Mouse (Mus musculus) heart, embryonic 10.5 days (tissue): ENCODE measurements around the gene Uchl5. TPM values are rescaled to one million over a fixed set of nuclear protein-coding genes. Genes with fewer than 3 reads are reported as not detected.

Source experiments
- DNase-seq: peaks from one replicate; pipeline ENCODE4 v3.0.0-alpha.2; 2017; ENCODE audit warnings: low spot score
- H3K27ac ChIP-seq: fragments of 300-500 bp; sonication (generic); 2 replicates; pipeline ENCODE4 v1.5.1; 2016; ENCODE audit warnings: mild to moderate bottlenecking
- H3K27me3 ChIP-seq: fragments of 300-500 bp; sonication (generic); 2 replicates; pipeline ENCODE4 v1.6.1; 2016; ENCODE audit warnings: mild to moderate bottlenecking; ENCODE audit not compliant: poor library complexity, insufficient read depth, severe bottlenecking
- H3K36me3 ChIP-seq: fragments of 300-500 bp; sonication (generic); 2 replicates; pipeline ENCODE4 v1.6.1; 2016; ENCODE audit warnings: mild to moderate bottlenecking, moderate library complexity
- H3K4me1 ChIP-seq: fragments of 300-500 bp; sonication (generic); 2 replicates; pipeline ENCODE4 v1.6.1; 2016; ENCODE audit warnings: mild to moderate bottlenecking
- H3K4me3 ChIP-seq: fragments of 300-500 bp; sonication (generic); 2 replicates; pipeline ENCODE4 v1.5.1; 2016; ENCODE audit warnings: mild to moderate bottlenecking, moderate library complexity
- H3K9me3 ChIP-seq: fragments of 300-500 bp; sonication (generic); 2 replicates; pipeline ENCODE4 v1.6.1; 2016; ENCODE audit warnings: mild to moderate bottlenecking, moderate library complexity
- WGBS: fragments of 180-500 bp; shearing (Covaris S2); methylation state at CpG from one replicate; pipeline ENCODE4 v1.1.7; 2016; 5-methylcytosine and 5-hydroxymethylcytosine counted together
- polyA plus RNA-seq: library from polyadenylated mRNA; unstranded; fragments of >200 nt; fragmentation: Nextera tagmentation; extraction: Ambion mirVana; gene quantifications from 2 replicates; pipeline ENCODE4 v1.2.1, GENCODE M21; 2016

Gene Uchl5
- polyA plus RNA-seq, 1 experiment from 2014 or later = 109 TPM

GRCm38 (mm10) chr1:143764443-143764842 is 12.6 kb upstream of the Uchl5 start:
- Histone ChIP-seq H3K4me1 (no peaks in the 10 kb centered on the region), H3K36me3 (peaks cover 34% of the 10 kb centered on the region), H3K4me3 (no peak overlapping the region), H3K9me3 (no peaks in the 10 kb centered on the region), H3K27me3 (no peaks in the 10 kb centered on the region), H3K27ac (no peak overlapping the region)
- no peak for DNase-seq
- 73% methylated on average over 1 of the region's 1 CpGs for WGBS

- no peaks in the 10 kb centered on the region for H3K27me3 ChIP-seq
- H3K9me3 ChIP-seq = no peaks in the 10 kb centered on the region
- WGBS = 76% methylated on average over 4 of the region's 4 CpGs
- no peak for DNase-seq
- no peaks in the 10 kb centered on the region for H3K4me1 ChIP-seq
- no peak overlapping the region for H3K4me3 ChIP-seq
- peaks cover 30% of the 10 kb centered on the region for H3K36me3 ChIP-seq
- H3K27ac ChIP-seq = no peak overlapping the region
Measured at GRCm38 (mm10) chr1:143765801-143766200, 11.3 kb upstream of the Uchl5 start.

- H3K27ac ChIP-seq = no peak overlapping the region
- H3K27me3 ChIP-seq = no peaks in the 10 kb centered on the region
- H3K36me3 ChIP-seq = peaks cover 25% of the 10 kb centered on the region
- no peaks in the 10 kb centered on the region for H3K9me3 ChIP-seq
- H3K4me1 ChIP-seq = no peaks in the 10 kb centered on the region
- H3K4me3 ChIP-seq = no peak overlapping the region
- WGBS = 88% methylated on average over 6 of the region's 6 CpGs
- DNase-seq = no peak
Measured at GRCm38 (mm10) chr1:143766238-143766637, 10.8 kb upstream of the Uchl5 start.

GRCm38 (mm10) chr1:143770444-143771109 is 6.5 kb upstream of the Uchl5 start:
- Histone ChIP-seq H3K4me1 (peaks cover 7% of the 10 kb centered on the region; the same call in 1 of the 2 replicates), H3K27ac (no peak overlapping the region), H3K4me3 (no peak overlapping the region), H3K9me3 (no peaks in the 10 kb centered on the region), H3K36me3 (peaks cover 20% of the 10 kb centered on the region), H3K27me3 (no peaks in the 10 kb centered on the region)
- no peak for DNase-seq
- 82% methylated on average over 20 of the region's 20 CpGs for WGBS

- no peak for DNase-seq
- WGBS = 64% methylated on average over 7 of the region's 7 CpGs
- Histone ChIP-seq H3K9me3 (no peaks in the 10 kb centered on the region), H3K27me3 (no peaks in the 10 kb centered on the region), H3K4me3 (no peak overlapping the region), H3K36me3 (peaks cover 8% of the 10 kb centered on the region; the same call in 1 of the 2 replicates), H3K27ac (no peak overlapping the region), H3K4me1 (peaks cover 7% of the 10 kb centered on the region; the same call in 1 of the 2 replicates)
Measured at GRCm38 (mm10) chr1:143773082-143773481, 4.0 kb upstream of the Uchl5 start.

GRCm38 (mm10) chr1:143773909-143774308 is 3.2 kb upstream of the Uchl5 start:
- Histone ChIP-seq H3K9me3 (no peaks in the 10 kb centered on the region), H3K4me3 (no peak overlapping the region), H3K36me3 (peaks cover 8% of the 10 kb centered on the region; the same call in 1 of the 2 replicates), H3K27ac (no peak overlapping the region), H3K27me3 (no peaks in the 10 kb centered on the region), H3K4me1 (peaks cover 7% of the 10 kb centered on the region; the same call in 1 of the 2 replicates)
- 28% methylated on average over 6 of the region's 6 CpGs for WGBS
- DNase-seq = no peak

- peak; percentile 83 for DNase-seq
- no peaks in the 10 kb centered on the region for H3K27me3 ChIP-seq
- H3K9me3 ChIP-seq = no peaks in the 10 kb centered on the region
- peaks cover 3% of the 10 kb centered on the region; the same call in 1 of the 2 replicates for H3K36me3 ChIP-seq
- peak overlapping the region; percentile 93 for H3K27ac ChIP-seq
- H3K4me3 ChIP-seq = peak overlapping the region; percentile 90
- H3K4me1 ChIP-seq = peaks cover 7% of the 10 kb centered on the region; the same call in 1 of the 2 replicates
- WGBS = under 1% methylated on average over 39 of the region's 39 CpGs
Measured at GRCm38 (mm10) chr1:143777558-143778218, 616 bp downstream of the Uchl5 start.

- Histone ChIP-seq H3K4me3 (no peak overlapping the region), H3K36me3 (peaks cover 10% of the 10 kb centered on the region), H3K9me3 (no peaks in the 10 kb centered on the region), H3K27ac (no peak overlapping the region), H3K4me1 (no peaks in the 10 kb centered on the region), H3K27me3 (no peaks in the 10 kb centered on the region)
- 72% methylated on average over 2 of the region's 2 CpGs for WGBS
- no peak for DNase-seq
Measured at GRCm38 (mm10) chr1:143788584-143789227, 11.6 kb downstream of the Uchl5 start.

- Histone ChIP-seq H3K27ac (no peak overlapping the region), H3K9me3 (no peaks in the 10 kb centered on the region), H3K4me1 (no peaks in the 10 kb centered on the region), H3K36me3 (peaks cover 20% of the 10 kb centered on the region), H3K4me3 (no peak overlapping the region), H3K27me3 (no peaks in the 10 kb centered on the region)
- 42% methylated on average over 4 of the region's 4 CpGs for whole genome bisulfite sequencing
- no peak for DNase-seq
Measured at GRCm38 (mm10) chr1:143803537-143803936, 26.5 kb downstream of the Uchl5 start.

GRCm38 (mm10) chr1:143809062-143809461 is 32.0 kb downstream of the Uchl5 start:
- no peak overlapping the region for H3K27ac ChIP-seq
- WGBS = 79% methylated on average over 6 of the region's 6 CpGs
- no peaks in the 10 kb centered on the region for H3K27me3 ChIP-seq
- no peaks in the 10 kb centered on the region for H3K4me1 ChIP-seq
- peaks cover 15% of the 10 kb centered on the region for H3K36me3 ChIP-seq
- H3K4me3 ChIP-seq = no peak overlapping the region
- no peaks in the 10 kb centered on the region for H3K9me3 ChIP-seq
- DNase-seq = no peak

- 43% methylated on average over 7 of the region's 7 CpGs for WGBS
- peak; percentile 77 for DNase-seq
Measured at GRCm38 (mm10) chr1:143813676-143814360, 36.7 kb downstream of the Uchl5 start.

GRCm38 (mm10) chr1:143820096-143820877 is 43.2 kb downstream of the Uchl5 start:
- Histone ChIP-seq H3K4me1 (0 out of 2 replicates have a peak, but pooled peaks cover 3% of the 10 kb centered on the region), H3K9me3 (no peaks in the 10 kb centered on the region), H3K27ac (no peak overlapping the region), H3K27me3 (no peaks in the 10 kb centered on the region), H3K36me3 (no peaks in the 10 kb centered on the region), H3K4me3 (no peak overlapping the region)
- DNase-seq = no peak
- 70% methylated on average over 2 of the region's 2 CpGs for WGBS

More at GRCm38 (mm10) chr1:143813676-143814360, 36.7 kb downstream of the Uchl5 start:
- H3K4me3 ChIP-seq = no peak overlapping the region
- no peaks in the 10 kb centered on the region for H3K9me3 ChIP-seq
- H3K4me1 ChIP-seq = no peaks in the 10 kb centered on the region
- H3K27me3 ChIP-seq = no peaks in the 10 kb centered on the region
- no peak overlapping the region for H3K27ac ChIP-seq
- H3K36me3 ChIP-seq = no peaks in the 10 kb centered on the region
